Mouse (Mus musculus) liver, embryonic 14.5 days (tissue): ENCODE results near the gene Tcp10a.

Experiments used
- CTCF ChIP-seq: IDR thresholded peaks from 2 replicates; pipeline ENCODE4 v1.5.1; 2016; ENCODE audit warnings: antibody characterized with exemption, low read depth, control low read depth
- EP300 ChIP-seq: IDR thresholded peaks from 2 replicates; pipeline ENCODE4 v1.6.1; 2016; ENCODE audit warnings: antibody characterized with exemption, low read depth

DNA sequence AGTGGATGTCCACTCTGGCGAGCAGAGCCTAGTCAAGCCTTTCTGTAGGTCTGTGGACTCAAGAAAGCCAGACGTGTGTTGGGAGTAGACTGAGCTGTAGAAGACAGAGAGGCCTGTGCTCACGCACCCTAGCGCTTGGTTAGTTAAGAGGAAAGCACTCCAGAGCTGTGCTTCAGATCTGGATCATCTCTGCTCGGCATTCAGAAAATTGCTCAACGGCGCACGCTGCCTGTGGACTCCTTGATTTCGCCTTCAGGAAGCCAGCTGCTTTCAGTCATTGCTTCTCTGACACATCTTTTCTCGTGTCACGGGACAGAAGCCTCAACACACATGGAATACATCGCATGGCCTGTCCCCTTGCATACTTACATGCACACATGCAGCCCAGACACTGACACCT lies 39.2 kb upstream of the Tcp10a start:
- no peak for TF ChIP-seq EP300
- TF ChIP-seq CTCF, result no peak
